ENCODE assay signal across 13 mouse cellular contexts in genomic region chr12:84152352-84153190, GRCm38 (mm10). TPM values are rescaled to one million over a fixed set of nuclear protein-coding genes. Genes with fewer than 3 reads are reported as not detected.
DNase-seq lines count a peak whose midpoint lies in the region; ATAC-seq and TF ChIP-seq lines count a peak whose summit lies in the region.
"Had no signal": no experiment of that assay in that cellular context is flagged by ENCODE, and none has a peak within 500 bp of the region (broad histone marks: within the 10 kb centered on the region; RNA-seq: fewer than 3 reads in every experiment).

No protein-coding gene starts in this region.

- no peaks in the 10 kb centered on the region for H3K9me3 ChIP-seq in stomach, embryonic 15.5 days
- H3K9me3 ChIP-seq: forebrain, embryonic 10.5 days; limb, embryonic 12.5 days; midbrain, embryonic 13.5 days had no signal

- H3K4me3 ChIP-seq in layer of hippocampus, adult 2 months = no peak overlapping the region
- H3K4me3 ChIP-seq in stomach, embryonic 15.5 days (replicated peaks) = no peak overlapping the region
- H3K4me3 ChIP-seq: forebrain, embryonic 10.5 days; limb, embryonic 12.5 days; midbrain, embryonic 13.5 days had no signal

- no peak for ATAC-seq in cerebellum, adult (ENCODE audit: insufficient number of reproducible peaks, low FRiP score, low TSS enrichment)
- peak; percentile 43 for ATAC-seq in erythroid progenitor cell, adult 5-6 weeks (replicated peaks; ENCODE audit: low FRiP score, poor library complexity, severe bottlenecking)
- peak; percentile 16; the same call in 1 of the 2 replicates for ATAC-seq in stomach, embryonic 15.5 days (ENCODE audit: insufficient read depth, low FRiP score, low read depth)
- no peak for ATAC-seq in megakaryocyte, adult 5-6 weeks (ENCODE audit: poor library complexity, severe bottlenecking)
- ATAC-seq: midbrain, embryonic 13.5 days had no signal

- no peaks in the 10 kb centered on the region for H3K27me3 ChIP-seq in stomach, embryonic 15.5 days (replicated peaks)
- H3K27me3 ChIP-seq: limb, embryonic 12.5 days; midbrain, embryonic 13.5 days had no signal

- 61% methylated on average over 32 of the region's 32 CpGs for WGBS in stomach, embryonic 15.5 days

- peaks cover 36% of the 10 kb centered on the region for H3K36me3 ChIP-seq in stomach, embryonic 15.5 days

- peak; percentile 18 for DNase-seq in cerebellum, adult 11 months
- DNase-seq in layer of hippocampus, adult 2 months (ENCODE audit: low spot score in 2 of 2) = no peak
- DNase-seq in layer of hippocampus, adult 11-12 months (ENCODE audit: low spot score) = no peak
- no peak for DNase-seq in right cerebral cortex, adult 18-20 months
- DNase-seq: cerebellum, postnatal 36 days; kidney, postnatal 10 days had no signal

- no peak for TF ChIP-seq CTCF in layer of hippocampus, adult 2 months (conservative IDR thresholded peaks at IDR 0.05)

- H3K27ac ChIP-seq in layer of hippocampus, adult 2 months = 0 out of 2 replicates have a peak overlapping the region, but pooled peaks have one; percentile 36
- peak overlapping the region; percentile 72 for H3K27ac ChIP-seq in stomach, embryonic 15.5 days
- H3K27ac ChIP-seq: midbrain, embryonic 13.5 days had no signal

- peak overlapping the region; percentile 28; the same call in 1 of the 2 replicates for H3K4me2 ChIP-seq in stomach, embryonic 15.5 days
- H3K4me2 ChIP-seq: limb, embryonic 12.5 days; midbrain, embryonic 13.5 days had no signal

- no peak overlapping the region for H3K9ac ChIP-seq in stomach, embryonic 15.5 days
- H3K9ac ChIP-seq: limb, embryonic 12.5 days; midbrain, embryonic 13.5 days had no signal

- peaks cover 18% of the 10 kb centered on the region for H3K4me1 ChIP-seq in stomach, embryonic 15.5 days

RNA-seq across cellular contexts. Expression of gene Pnma1, which starts 4.3 kb away (rescaled TPM):
- total RNA-seq in layer of hippocampus, adult 2 months (2021) = 1 to 10 TPM; 2.8 to 3.8 TPM
- total RNA-seq in erythroid progenitor cell, adult 5-6 weeks (2015; ENCODE audit: low replicate concordance) = 8.4 and 11.9 TPM in 2 replicates
- total RNA-seq in erythroid progenitor cell, adult 5-6 weeks (2017; ENCODE audit: low replicate concordance) = 13.5 and 15.9 TPM in 2 replicates
- polyA plus RNA-seq in stomach, embryonic 15.5 days (2015; fragmentation: Nextera tagmentation; extraction: Ambion mirVana) = 0.76 and 0.94 TPM in 2 replicates
- total RNA-seq in megakaryocyte, adult 5-6 weeks (2015) = 0.32 and 0.65 TPM in 2 replicates
- total RNA-seq in megakaryocyte, adult 5-6 weeks (2017) = 0.16 and 0.73 TPM in 2 replicates

RNA-seq across cellular contexts. Expression of gene Dnal1, which starts 38.4 kb away (rescaled TPM):
- total RNA-seq in layer of hippocampus, adult 2 months (2021) = 100 to 1,000 TPM in 1 of 2 experiments, 10 to 100 TPM in 1; 99.1 to 101 TPM
- total RNA-seq in erythroid progenitor cell, adult 5-6 weeks (2015; ENCODE audit: low replicate concordance) = not detected in 2 replicates
- total RNA-seq in erythroid progenitor cell, adult 5-6 weeks (2017; ENCODE audit: low replicate concordance) = 0.08 and 2.2 TPM in 2 replicates
- 3.9 and 5.3 TPM in 2 replicates for polyA plus RNA-seq in stomach, embryonic 15.5 days (2015; fragmentation: Nextera tagmentation; extraction: Ambion mirVana)
- 0.33 and 0.62 TPM in 2 replicates for total RNA-seq in megakaryocyte, adult 5-6 weeks (2015)
- not detected in 2 replicates for total RNA-seq in megakaryocyte, adult 5-6 weeks (2017)

RNA-seq across cellular contexts. Expression of gene Acot6, which starts 52.1 kb away (rescaled TPM):
- total RNA-seq in layer of hippocampus, adult 2 months (2021) = 1 to 10 TPM; 4.9 to 5.7 TPM
- not detected in 2 replicates for total RNA-seq in erythroid progenitor cell, adult 5-6 weeks (2015; ENCODE audit: low replicate concordance)
- total RNA-seq in erythroid progenitor cell, adult 5-6 weeks (2017; ENCODE audit: low replicate concordance) = 0.13 TPM in 1 of 2 replicates, not detected in the other
- polyA plus RNA-seq in stomach, embryonic 15.5 days (2015; fragmentation: Nextera tagmentation; extraction: Ambion mirVana) = 1.6 and 1.7 TPM in 2 replicates
- 0.27 and 0.67 TPM in 2 replicates for total RNA-seq in megakaryocyte, adult 5-6 weeks (2015)
- total RNA-seq in megakaryocyte, adult 5-6 weeks (2017) = 0.22 TPM in 1 of 2 replicates, not detected in the other

Comparison
In these comparisons a context has a peak if more than half of its experiments do, and no peak if none do; other contexts are left out.
1. ATAC-seq: peak in erythroid progenitor cell, adult 5-6 weeks (single experiment) and stomach, embryonic 15.5 days (single experiment); none in cerebellum, adult (single experiment) and megakaryocyte, adult 5-6 weeks (single experiment).
2. RNA of gene Dnal1, which starts 38.4 kb away (total RNA-seq): 99.1 to 101 TPM in layer of hippocampus, adult 2 months; 0.33 to 0.62 TPM in megakaryocyte, adult 5-6 weeks and 0.08 to 2.2 TPM in erythroid progenitor cell, adult 5-6 weeks; every median in the first group is over 10 times any median in the second.